Mouse (Mus musculus) limb, embryonic 14.5 days (tissue): ENCODE measurements around the gene Lrp2bp. TPM values are rescaled to one million over a fixed set of nuclear protein-coding genes. Genes with fewer than 3 reads are reported as not detected.

Experiments
- ATAC-seq: fragments of 200-750 bp; cut with Nextera tagmentation; 2 replicates; pipeline ENCODE4 v1.8.0; 2017; ENCODE audit warnings: low read depth, moderate number of reproducible peaks, moderate TSS enrichment; ENCODE audit not compliant: low FRiP score
- DNase-seq: peaks from one replicate; pipeline ENCODE4 v3.0.0-alpha.2; 2015; ENCODE audit warnings: low spot score
- H3K27ac ChIP-seq: fragments of 300-500 bp; sonication (generic); replicated peaks from 2 replicates; pipeline ENCODE4 v1.5.1; 2014; ENCODE audit warnings: low read depth, mild to moderate bottlenecking, low read length, moderate library complexity, mixed read lengths
- H3K27me3 ChIP-seq: fragments of 300-500 bp; sonication (generic); 2 replicates; pipeline ENCODE4 v1.6.1; 2014; ENCODE audit warnings: low read length, mixed read lengths; ENCODE audit not compliant: control insufficient read depth, insufficient read depth
- H3K36me3 ChIP-seq: fragments of 300-500 bp; sonication (generic); 2 replicates; pipeline ENCODE4 v1.6.1; 2014; ENCODE audit warnings: mild to moderate bottlenecking, low read length, moderate library complexity, mixed read lengths; ENCODE audit not compliant: control insufficient read depth, insufficient read depth
- H3K4me1 ChIP-seq: fragments of 300-500 bp; sonication (generic); 2 replicates; pipeline ENCODE4 v1.6.1; 2014; ENCODE audit warnings: antibody characterized with exemption, low read length, mixed read lengths; ENCODE audit not compliant: control insufficient read depth, insufficient read depth
- H3K4me2 ChIP-seq: fragments of 300-500 bp; sonication (generic); replicated peaks from 2 replicates; pipeline ENCODE4 v1.6.1; 2014; ENCODE audit warnings: low read depth, mild to moderate bottlenecking, low read length, moderate library complexity; ENCODE audit not compliant: severe bottlenecking
- H3K4me3 ChIP-seq: fragments of 300-500 bp; sonication (generic); replicated peaks from 2 replicates; pipeline ENCODE4 v1.5.1; 2014; ENCODE audit warnings: low read length
- H3K9ac ChIP-seq: fragments of 300-500 bp; sonication (generic); 2 replicates; pipeline ENCODE4 v1.6.1; 2014; ENCODE audit warnings: mild to moderate bottlenecking, low read depth, low read length, moderate library complexity; ENCODE audit not compliant: severe bottlenecking
- H3K9me3 ChIP-seq: fragments of 300-500 bp; sonication (generic); 2 replicates; pipeline ENCODE4 v1.6.1; 2016; ENCODE audit warnings: low read length; ENCODE audit not compliant: control insufficient read depth
- POLR2A ChIP-seq: fragments of 200-500 bp; IDR thresholded peaks from 2 replicates; pipeline ENCODE4 v1.8.0; 2012; ENCODE audit warnings: inconsistent platforms, mild to moderate bottlenecking, moderate library complexity, borderline replicate concordance; ENCODE audit not compliant: insufficient read depth, insufficient read length; ENCODE audit errors: extremely low read depth
- WGBS: fragments of 180-500 bp; shearing (Covaris S2); extraction: QIAGEN DNeasy Blood & Tissue Kit; methylation state at CpG from one replicate; pipeline ENCODE4 v1.1.7; 2014; 5-methylcytosine and 5-hydroxymethylcytosine counted together
- polyA plus RNA-seq, 2 experiments: library from polyadenylated mRNA; depleted of rRNA in 1 of 2; stranded (reverse) in 1 of 2; unstranded in 1 of 2; fragments of >200 nt; fragmentation: Nextera tagmentation in 1 of 2; extraction: Ambion mirVana in 1 of 2; gene quantifications; 2 replicates each; pipeline versions ENCODE4 v1.2.1 to v1.2.3; 2012 to 2014

The Lrp2bp gene
- 0.24 and 0.29 TPM in 2 replicates for polyA plus RNA-seq (2012; rRNA removed)
- 0.40 and 0.53 TPM in 2 replicates for polyA plus RNA-seq (2014; fragmentation: Nextera tagmentation; extraction: Ambion mirVana)

DNA sequence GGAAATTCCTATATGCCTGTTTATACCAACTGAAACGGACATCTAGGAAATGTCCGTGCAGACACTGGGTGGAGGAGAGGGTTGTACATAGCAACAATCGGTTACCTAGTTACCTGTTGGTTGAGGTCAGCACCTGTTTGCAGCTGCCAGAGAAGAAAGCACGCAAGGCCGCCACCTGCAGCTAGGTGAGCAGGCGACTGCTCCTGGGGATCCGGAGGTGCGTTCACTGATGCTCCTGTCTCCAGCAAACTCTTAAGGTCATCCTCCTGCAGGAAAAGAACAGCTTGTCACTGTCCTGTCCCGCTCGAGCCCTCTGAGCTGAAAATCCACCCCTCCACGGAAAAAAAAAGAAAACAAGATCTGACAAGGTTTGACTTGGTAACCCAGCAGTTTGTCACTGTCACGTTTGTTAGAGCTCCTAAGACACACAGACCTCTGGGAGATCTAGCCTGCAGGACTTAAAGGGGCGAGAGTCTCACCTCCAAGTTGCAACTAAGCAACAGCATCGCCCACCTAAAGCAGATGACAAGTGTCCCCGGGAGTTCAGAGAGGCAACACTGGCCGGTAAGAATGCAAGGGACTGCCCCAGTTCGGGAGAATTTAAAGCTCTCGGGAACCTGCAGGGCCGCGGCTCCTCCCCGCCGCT, at the start of gene Lrp2bp:
Gene Lrp2bp (plus strand): TSS at position 166 of the 646 bp plus-strand sequence.
- 2% methylated on average over 22 of the region's 22 CpGs for WGBS
- DNase-seq, result no peak
- Histone ChIP-seq H3K27me3 (no peaks in the 10 kb centered on the region), H3K36me3 (peaks cover 30% of the 10 kb centered on the region), H3K27ac (peak within 1 kb of the TSS; percentile 91), H3K9ac (peak within 1 kb of the TSS; percentile 73), H3K4me3 (peak within 1 kb of the TSS; percentile 54), H3K4me1 (peaks cover 3% of the 10 kb centered on the region; the same call in 1 of the 2 replicates), H3K4me2 (peak within 1 kb of the TSS; percentile 73), H3K9me3 (no peaks in the 10 kb centered on the region)
- ATAC-seq, result no peak; the same call in 1 of the 2 replicates
- no peak for TF ChIP-seq POLR2A

DNA sequence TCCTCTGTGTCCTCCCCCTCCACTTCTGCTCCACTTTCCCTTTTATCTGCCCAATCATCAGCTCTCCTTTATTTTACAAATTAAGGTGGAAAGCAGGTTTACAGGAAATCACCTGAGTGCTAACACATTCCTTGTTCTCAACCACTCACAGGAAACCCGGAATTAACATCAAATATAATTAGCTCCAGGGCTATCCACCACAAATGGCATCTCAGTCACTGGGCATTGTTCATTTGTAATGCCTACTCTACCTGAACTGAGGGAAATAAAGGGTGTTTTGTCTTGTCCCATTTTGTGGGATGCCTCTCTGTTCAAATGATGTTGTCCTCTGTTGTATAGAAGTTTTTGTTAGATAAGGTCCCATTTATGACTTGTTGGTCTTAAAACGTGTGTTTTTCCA, 48.5 kb upstream of the Lrp2bp start:
- H3K9me3 ChIP-seq, result no peaks in the 10 kb centered on the region
- no peaks in the 10 kb centered on the region for H3K4me1 ChIP-seq
- no peak overlapping the region for H3K27ac ChIP-seq
- H3K9ac ChIP-seq, result no peak overlapping the region
- 59% methylated on average over 2 of the region's 2 CpGs for WGBS
- H3K36me3 ChIP-seq, result no peaks in the 10 kb centered on the region
- DNase-seq (no peak), ATAC-seq (no peak)
- H3K4me2 ChIP-seq, result no peak overlapping the region
- no peaks in the 10 kb centered on the region for H3K27me3 ChIP-seq
- TF ChIP-seq POLR2A, result no peak
- no peak overlapping the region for H3K4me3 ChIP-seq

DNA sequence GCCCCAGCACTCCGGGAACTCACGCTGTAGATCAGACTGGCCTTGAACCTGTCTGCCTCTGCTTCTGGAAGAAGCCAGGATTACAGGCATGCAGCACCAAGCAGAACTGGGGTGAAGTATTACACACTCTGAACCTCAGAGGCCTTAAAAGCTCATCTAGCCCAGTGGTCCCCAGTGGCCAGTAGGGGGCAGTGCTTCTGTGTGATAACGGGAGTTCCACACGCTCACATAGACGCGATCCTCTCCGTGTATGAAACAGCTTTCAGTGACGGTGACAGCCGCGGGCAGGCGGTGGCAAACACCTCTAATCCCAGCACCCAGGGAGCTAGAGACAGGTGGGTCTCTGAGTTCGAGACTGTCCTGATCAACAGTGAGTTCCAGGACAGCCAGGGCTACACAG, 28.2 kb upstream of the Lrp2bp start:
- no peak overlapping the region for H3K9ac ChIP-seq
- no peak for DNase-seq
- no peak for ATAC-seq
- no peak overlapping the region for H3K4me3 ChIP-seq
- no peaks in the 10 kb centered on the region for H3K36me3 ChIP-seq
- H3K4me1 ChIP-seq, result peaks cover 6% of the 10 kb centered on the region
- no peaks in the 10 kb centered on the region for H3K27me3 ChIP-seq
- H3K9me3 ChIP-seq, result no peaks in the 10 kb centered on the region; the same call in 1 of the 2 replicates
- H3K27ac ChIP-seq, result no peak overlapping the region
- no peak for TF ChIP-seq POLR2A
- WGBS, result 97% methylated on average over 12 of the region's 12 CpGs
- H3K4me2 ChIP-seq, result no peak overlapping the region

DNA sequence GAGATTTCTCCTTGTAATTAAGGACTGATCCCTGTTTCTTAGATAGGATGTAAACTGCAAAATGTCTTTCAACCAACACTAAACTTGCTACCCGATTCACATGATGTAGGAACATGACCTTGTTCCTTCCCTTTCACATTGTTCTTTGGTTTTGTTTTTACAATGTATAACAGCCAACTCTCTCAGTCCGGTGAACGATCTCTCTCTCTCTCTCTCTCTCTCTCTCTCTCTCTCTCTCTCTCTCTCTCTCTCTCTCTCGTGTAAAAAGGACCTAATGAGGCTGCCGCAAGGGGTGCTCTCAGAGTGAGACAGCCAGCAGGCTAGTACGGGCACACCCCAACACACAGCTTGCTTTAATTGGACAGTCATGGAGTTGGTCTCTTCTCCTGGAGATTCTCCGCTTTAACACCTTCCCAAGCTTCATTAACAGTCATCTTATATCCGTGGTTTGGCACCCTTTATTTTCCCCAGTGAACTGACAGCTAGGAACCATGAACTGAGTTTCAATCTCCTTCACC, 25.1 kb upstream of the Lrp2bp start:
- DNase-seq (no peak), ATAC-seq (no peak)
- no peaks in the 10 kb centered on the region for H3K27me3 ChIP-seq
- no peak for TF ChIP-seq POLR2A
- WGBS, result 59% methylated on average over 8 of the region's 8 CpGs
- H3K4me2 ChIP-seq, result peak overlapping the region; percentile 65
- peaks cover 6% of the 10 kb centered on the region; the same call in 1 of the 2 replicates for H3K36me3 ChIP-seq
- no peaks in the 10 kb centered on the region; the same call in 1 of the 2 replicates for H3K9me3 ChIP-seq
- peak overlapping the region; percentile 71 for H3K4me3 ChIP-seq
- 0 out of 2 replicates have a peak overlapping the region, but pooled peaks have one; percentile 8 for H3K9ac ChIP-seq
- H3K27ac ChIP-seq, result 0 out of 2 replicates have a peak overlapping the region, but pooled peaks have one; percentile 46
- peaks cover 12% of the 10 kb centered on the region for H3K4me1 ChIP-seq

DNA sequence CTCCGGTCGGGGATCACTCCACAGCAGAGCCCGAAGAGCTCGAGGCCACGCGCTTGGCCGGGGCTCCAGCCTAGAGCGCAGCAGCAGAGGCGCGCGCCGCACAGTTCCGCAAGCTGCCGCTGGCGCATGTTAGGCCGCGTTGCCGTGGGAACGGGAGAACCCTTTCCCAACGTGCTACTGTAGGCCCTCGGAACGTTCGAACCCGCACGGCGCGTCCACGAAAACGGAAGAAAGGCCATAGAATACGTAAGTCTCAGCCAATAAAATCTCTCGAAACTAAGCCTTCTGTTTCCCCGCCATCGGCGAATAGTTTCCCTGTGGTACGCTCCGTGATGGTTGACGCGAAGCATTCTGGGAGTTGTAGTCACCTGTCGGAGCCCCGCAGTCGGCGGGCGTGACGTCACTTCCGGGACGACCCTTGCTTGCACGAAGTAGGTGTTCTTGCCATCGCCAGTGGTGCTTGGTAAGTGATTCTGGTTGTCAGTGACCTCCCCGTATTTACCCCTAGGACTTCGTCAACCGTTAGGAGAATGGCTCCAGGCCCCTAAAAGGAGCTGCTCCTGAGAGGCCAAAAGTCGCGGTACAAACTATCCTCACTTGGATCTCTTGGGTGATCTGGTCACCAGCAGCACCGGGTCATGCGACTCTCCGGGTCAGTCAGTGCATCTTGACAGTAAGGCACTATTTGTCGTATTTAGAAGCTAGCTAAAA, 23.8 kb upstream of the Lrp2bp start, which contains the start of the genes 1700029J07Rik and Ufsp2:
Gene 1700029J07Rik (minus strand): TSS at position 127 of the 711 bp plus-strand sequence.
Gene Ufsp2 (plus strand): TSS at position 403 of the 711 bp plus-strand sequence.
- Histone ChIP-seq H3K4me2 (peak within 1 kb of the TSS; percentile 65), H3K27ac (peak within 1 kb of the TSS; percentile 81), H3K27me3 (no peaks in the 10 kb centered on the region), H3K9ac (peak within 1 kb of the TSS; percentile 76), H3K4me3 (peak within 1 kb of the TSS; percentile 71), H3K4me1 (peaks cover 12% of the 10 kb centered on the region), H3K36me3 (peaks cover 8% of the 10 kb centered on the region; the same call in 1 of the 2 replicates), H3K9me3 (no peaks in the 10 kb centered on the region; the same call in 1 of the 2 replicates)
- peak; percentile 75; the same call in 1 of the 2 replicates for TF ChIP-seq POLR2A
- DNase-seq (peak; percentile 99), ATAC-seq (peak; percentile 97)
- under 1% methylated on average over 57 of the region's 57 CpGs for WGBS
